Mouse (Mus musculus) lung, embryonic 16.5 days (tissue): ENCODE measurements around the gene Scml4. TPM values are rescaled to one million over a fixed set of nuclear protein-coding genes. Genes with fewer than 3 reads are reported as not detected.
A peak's percentile ranks its signal among the peaks of the same experiment; 100 is the strongest.

ENCODE experiments used
- ATAC-seq: fragments of 200-750 bp; cut with Nextera tagmentation; 2 replicates; pipeline ENCODE4 v1.8.0; 2017; ENCODE audit warnings: low read depth, mild to moderate bottlenecking, moderate library complexity
- H3K27ac ChIP-seq: fragments of 300-500 bp; sonication (generic); 2 replicates; pipeline ENCODE4 v1.5.1; 2014; ENCODE audit warnings: mild to moderate bottlenecking, control low read depth, low read length
- H3K27me3 ChIP-seq: fragments of 300-500 bp; sonication (generic); 2 replicates; pipeline ENCODE4 v1.6.1; 2014; ENCODE audit warnings: low read depth, low read length, mixed read lengths; ENCODE audit not compliant: control insufficient read depth, insufficient read depth
- H3K36me3 ChIP-seq: fragments of 300-500 bp; sonication (generic); 2 replicates; pipeline ENCODE4 v1.6.1; 2014; ENCODE audit warnings: low read length; ENCODE audit not compliant: control insufficient read depth, insufficient read depth
- H3K4me1 ChIP-seq: fragments of 300-500 bp; sonication (generic); replicated peaks from 2 replicates; pipeline ENCODE4 v1.6.1; 2014; ENCODE audit warnings: low read length, mixed read lengths; ENCODE audit not compliant: control insufficient read depth, insufficient read depth
- H3K4me2 ChIP-seq: fragments of 300-500 bp; sonication (generic); 2 replicates; pipeline ENCODE4 v1.6.1; 2014; ENCODE audit warnings: low read depth, low read length, control low read depth
- H3K4me3 ChIP-seq: fragments of 300-500 bp; sonication (generic); 2 replicates; pipeline ENCODE4 v1.5.1; 2014; ENCODE audit warnings: mild to moderate bottlenecking, low read length, control low read depth
- H3K9ac ChIP-seq: fragments of 300-500 bp; sonication (generic); 2 replicates; pipeline ENCODE4 v1.6.1; 2014; ENCODE audit warnings: low read length, control low read depth
- H3K9me3 ChIP-seq: fragments of 300-500 bp; sonication (generic); 2 replicates; pipeline ENCODE4 v1.6.1; 2016; ENCODE audit warnings: low read length; ENCODE audit not compliant: control insufficient read depth
- WGBS: fragments of 180-500 bp; shearing (Covaris S2); extraction: QIAGEN DNeasy Blood & Tissue Kit; methylation state at CpG from one replicate; pipeline ENCODE4 v1.1.7; 2014; 5-methylcytosine and 5-hydroxymethylcytosine counted together
- polyA plus RNA-seq: library from polyadenylated mRNA; unstranded; fragments of >200 nt; fragmentation: Nextera tagmentation; extraction: Ambion mirVana; gene quantifications from 2 replicates; pipeline ENCODE4 v1.2.1, GENCODE M21; 2015

Scml4 gene
- polyA plus RNA-seq, 1 experiment from 2014 or later = 0.38 TPM

- peaks cover 8% of the 10 kb centered on the region for H3K4me1 ChIP-seq
- no peak overlapping the region for H3K4me2 ChIP-seq
- 56% methylated on average over 6 of the region's 6 CpGs for WGBS
- H3K4me3 ChIP-seq = no peak overlapping the region
- ATAC-seq = peak; percentile 18; the same call in 1 of the 2 replicates
- H3K36me3 ChIP-seq = no peaks in the 10 kb centered on the region
- peaks cover 8% of the 10 kb centered on the region for H3K27me3 ChIP-seq
- no peaks in the 10 kb centered on the region for H3K9me3 ChIP-seq
- H3K9ac ChIP-seq = no peak overlapping the region
- peak overlapping the region; percentile 63 for H3K27ac ChIP-seq
These were observed 101.6 kb downstream of the Scml4 start for GRCm38 (mm10) chr10:42961771-42962170.

- 63% methylated on average over 6 of the region's 6 CpGs for WGBS
- ATAC-seq = peak; percentile 63
- Histone ChIP-seq H3K27me3 (peaks cover 5% of the 10 kb centered on the region), H3K9me3 (no peaks in the 10 kb centered on the region), H3K4me1 (peaks cover 8% of the 10 kb centered on the region), H3K4me3 (no peak overlapping the region), H3K36me3 (no peaks in the 10 kb centered on the region), H3K27ac (peak overlapping the region; percentile 63), H3K4me2 (no peak overlapping the region), H3K9ac (no peak overlapping the region)
These were observed 102.0 kb downstream of the Scml4 start for GRCm38 (mm10) chr10:42962181-42962601.

GRCm38 (mm10) chr10:42962655-42963054, 102.5 kb downstream of the Scml4 start:
- Histone ChIP-seq H3K9me3 (no peaks in the 10 kb centered on the region), H3K9ac (no peak overlapping the region), H3K27me3 (peaks cover 5% of the 10 kb centered on the region; the same call in 1 of the 2 replicates), H3K4me1 (peaks cover 8% of the 10 kb centered on the region), H3K27ac (peak overlapping the region; percentile 62; the same call in 1 of the 2 replicates), H3K36me3 (no peaks in the 10 kb centered on the region), H3K4me2 (no peak overlapping the region), H3K4me3 (no peak overlapping the region)
- ATAC-seq = 0 out of 2 replicates have a peak, but pooled peaks have one; percentile 62
- WGBS = 77% methylated on average over 13 of the region's 13 CpGs

- H3K36me3 ChIP-seq = no peaks in the 10 kb centered on the region
- no peaks in the 10 kb centered on the region for H3K9me3 ChIP-seq
- H3K9ac ChIP-seq = no peak overlapping the region
- no peak overlapping the region for H3K4me3 ChIP-seq
- H3K27me3 ChIP-seq = peaks cover 3% of the 10 kb centered on the region; the same call in 1 of the 2 replicates
- H3K4me2 ChIP-seq = no peak overlapping the region
- H3K27ac ChIP-seq = no peak overlapping the region
- 93% methylated on average over 2 of the region's 2 CpGs for WGBS
- H3K4me1 ChIP-seq = peaks cover 8% of the 10 kb centered on the region
- ATAC-seq = no peak
These were observed 102.9 kb downstream of the Scml4 start for GRCm38 (mm10) chr10:42963061-42963460.

- Histone ChIP-seq H3K27ac (no peak overlapping the region), H3K4me3 (no peak overlapping the region), H3K36me3 (no peaks in the 10 kb centered on the region), H3K4me2 (no peak overlapping the region), H3K4me1 (no peaks in the 10 kb centered on the region), H3K9ac (no peak overlapping the region), H3K9me3 (no peaks in the 10 kb centered on the region), H3K27me3 (no peaks in the 10 kb centered on the region)
- ATAC-seq = no peak
- WGBS = 12% methylated on average over 2 of the region's 2 CpGs
These were observed 108.2 kb downstream of the Scml4 start for GRCm38 (mm10) chr10:42968332-42968731.

GRCm38 (mm10) chr10:42972504-42973172, 112.5 kb downstream of the Scml4 start:
- no peaks in the 10 kb centered on the region for H3K9me3 ChIP-seq

GRCm38 (mm10) chr10:42973537-42973936, 113.4 kb downstream of the Scml4 start:
- Histone ChIP-seq H3K4me3 (no peak overlapping the region), H3K27ac (no peak overlapping the region), H3K4me1 (no peaks in the 10 kb centered on the region), H3K9me3 (no peaks in the 10 kb centered on the region), H3K9ac (no peak overlapping the region), H3K4me2 (no peak overlapping the region), H3K36me3 (no peaks in the 10 kb centered on the region), H3K27me3 (no peaks in the 10 kb centered on the region)
- 54% methylated on average over 4 of the region's 4 CpGs for WGBS
- no peak for ATAC-seq

More at GRCm38 (mm10) chr10:42972504-42973172, 112.5 kb downstream of the Scml4 start:
- Histone ChIP-seq H3K27me3 (no peaks in the 10 kb centered on the region), H3K4me1 (no peaks in the 10 kb centered on the region), H3K9ac (no peak overlapping the region), H3K4me3 (no peak overlapping the region), H3K27ac (no peak overlapping the region), H3K4me2 (peak overlapping the region; percentile 17; the same call in 1 of the 2 replicates), H3K36me3 (no peaks in the 10 kb centered on the region)
- peak; percentile 81; the same call in 1 of the 2 replicates for ATAC-seq
- 21% methylated on average over 18 of the region's 18 CpGs for WGBS

GRCm38 (mm10) chr10:42976577-42976976, 116.4 kb downstream of the Scml4 start:
- H3K27ac ChIP-seq = no peak overlapping the region
- H3K4me2 ChIP-seq = no peak overlapping the region
- no peaks in the 10 kb centered on the region for H3K4me1 ChIP-seq
- ATAC-seq = no peak
- WGBS = 61% methylated on average over 6 of the region's 6 CpGs
- H3K9ac ChIP-seq = no peak overlapping the region
- H3K36me3 ChIP-seq = no peaks in the 10 kb centered on the region
- H3K9me3 ChIP-seq = no peaks in the 10 kb centered on the region
- H3K4me3 ChIP-seq = no peak overlapping the region
- no peaks in the 10 kb centered on the region for H3K27me3 ChIP-seq

GRCm38 (mm10) chr10:42978346-42978745, 118.2 kb downstream of the Scml4 start:
- Histone ChIP-seq H3K9ac (no peak overlapping the region), H3K27me3 (no peaks in the 10 kb centered on the region), H3K36me3 (no peaks in the 10 kb centered on the region), H3K4me2 (no peak overlapping the region), H3K4me1 (no peaks in the 10 kb centered on the region), H3K9me3 (no peaks in the 10 kb centered on the region), H3K4me3 (no peak overlapping the region), H3K27ac (no peak overlapping the region)
- 63% methylated on average over 3 of the region's 3 CpGs for WGBS
- no peak for ATAC-seq
